Mouse (Mus musculus): Measurements from ENCODE around the gene Tmem189. TPM values are rescaled to one million over a fixed set of nuclear protein-coding genes. Genes with fewer than 3 reads are reported as not detected.

Gene Tmem189
- polyA plus RNA-seq, 1 experiment from 2014 or later, result 40.6 TPM

GRCm38 (mm10) chr2:167722538-167722937 lies 32.9 kb upstream of the Tmem189 start:
- Histone ChIP-seq H3K9me3 (ENCODE audit: control insufficient read depth, low read length) (no peaks in the 10 kb centered on the region), H3K4me2 (ENCODE audit: low read depth, low read length) (no peak overlapping the region), H3K9ac (ENCODE audit: low read depth, low read length) (no peak overlapping the region), H3K36me3 (ENCODE audit: control insufficient read depth, insufficient read depth, low read length) (no peaks in the 10 kb centered on the region), H3K27me3 (replicated peaks; ENCODE audit: control insufficient read depth, insufficient read depth, low read length) (no peaks in the 10 kb centered on the region), H3K27ac (replicated peaks; ENCODE audit: low read depth, low read length) (no peak overlapping the region), H3K4me1 (ENCODE audit: control insufficient read depth, insufficient read depth, low read length) (peaks cover 10% of the 10 kb centered on the region; the same call in 1 of the 2 replicates), H3K4me3 (ENCODE audit: low read depth, low read length) (no peak overlapping the region)
- 64% methylated on average over 5 of the region's 6 CpGs for WGBS
- DNase-seq (ENCODE audit: low spot score) (no peak), ATAC-seq (ENCODE audit: low read depth) (no peak)

GRCm38 (mm10) chr2:167721159-167721882 lies 31.7 kb upstream of the Tmem189 start:
- no peak overlapping the region for H3K9ac ChIP-seq (ENCODE audit: low read depth, low read length)
- H3K4me1 ChIP-seq (ENCODE audit: control insufficient read depth, insufficient read depth, low read length), result no peaks in the 10 kb centered on the region
- DNase-seq (ENCODE audit: low spot score) (no peak), ATAC-seq (ENCODE audit: low read depth) (no peak)
- no peak overlapping the region for H3K4me3 ChIP-seq (ENCODE audit: low read depth, low read length)
- H3K27me3 ChIP-seq (replicated peaks; ENCODE audit: control insufficient read depth, insufficient read depth, low read length), result no peaks in the 10 kb centered on the region
- H3K36me3 ChIP-seq (ENCODE audit: control insufficient read depth, insufficient read depth, low read length), result no peaks in the 10 kb centered on the region
- WGBS, result 81% methylated on average over 11 of the region's 11 CpGs
- H3K9me3 ChIP-seq (ENCODE audit: control insufficient read depth, low read length), result no peaks in the 10 kb centered on the region
- H3K27ac ChIP-seq (replicated peaks; ENCODE audit: low read depth, low read length), result no peak overlapping the region
- no peak overlapping the region for H3K4me2 ChIP-seq (ENCODE audit: low read depth, low read length)

- DNase-seq (ENCODE audit: low spot score) (no peak), ATAC-seq (ENCODE audit: low read depth) (no peak)
- Histone ChIP-seq H3K9ac (ENCODE audit: low read depth, low read length) (no peak overlapping the region), H3K9me3 (ENCODE audit: control insufficient read depth, low read length) (no peaks in the 10 kb centered on the region), H3K27ac (replicated peaks; ENCODE audit: low read depth, low read length) (no peak overlapping the region), H3K4me3 (ENCODE audit: low read depth, low read length) (no peak overlapping the region), H3K4me1 (ENCODE audit: control insufficient read depth, insufficient read depth, low read length) (no peaks in the 10 kb centered on the region), H3K4me2 (ENCODE audit: low read depth, low read length) (no peak overlapping the region), H3K36me3 (ENCODE audit: control insufficient read depth, insufficient read depth, low read length) (no peaks in the 10 kb centered on the region), H3K27me3 (replicated peaks; ENCODE audit: control insufficient read depth, insufficient read depth, low read length) (no peaks in the 10 kb centered on the region)
- WGBS, result 79% methylated on average over 4 of the region's 4 CpGs
Measured at GRCm38 (mm10) chr2:167719520-167719919, 29.9 kb upstream of the Tmem189 start.

GRCm38 (mm10) chr2:167717208-167717607 lies 27.6 kb upstream of the Tmem189 start:
- Histone ChIP-seq H3K4me1 (ENCODE audit: control insufficient read depth, insufficient read depth, low read length) (no peaks in the 10 kb centered on the region), H3K4me2 (ENCODE audit: low read depth, low read length) (no peak overlapping the region), H3K27ac (replicated peaks; ENCODE audit: low read depth, low read length) (no peak overlapping the region), H3K9me3 (ENCODE audit: control insufficient read depth, low read length) (no peaks in the 10 kb centered on the region), H3K27me3 (replicated peaks; ENCODE audit: control insufficient read depth, insufficient read depth, low read length) (no peaks in the 10 kb centered on the region), H3K36me3 (ENCODE audit: control insufficient read depth, insufficient read depth, low read length) (no peaks in the 10 kb centered on the region), H3K4me3 (ENCODE audit: low read depth, low read length) (no peak overlapping the region), H3K9ac (ENCODE audit: low read depth, low read length) (no peak overlapping the region)
- no peak for DNase-seq (ENCODE audit: low spot score)
- WGBS, result 40% methylated on average over 1 of the region's 1 CpGs
- no peak for ATAC-seq (ENCODE audit: low read depth)

GRCm38 (mm10) chr2:167715008-167715407 lies 25.4 kb upstream of the Tmem189 start:
- no peak overlapping the region for H3K27ac ChIP-seq (replicated peaks; ENCODE audit: low read depth, low read length)
- no peak overlapping the region for H3K9ac ChIP-seq (ENCODE audit: low read depth, low read length)
- WGBS, result 61% methylated on average over 6 of the region's 6 CpGs

GRCm38 (mm10) chr2:167714298-167714697 lies 24.7 kb upstream of the Tmem189 start:
- DNase-seq (ENCODE audit: low spot score) (no peak), ATAC-seq (ENCODE audit: low read depth) (no peak)
- Histone ChIP-seq H3K4me2 (ENCODE audit: low read depth, low read length) (no peak overlapping the region), H3K9me3 (ENCODE audit: control insufficient read depth, low read length) (no peaks in the 10 kb centered on the region), H3K36me3 (ENCODE audit: control insufficient read depth, insufficient read depth, low read length) (no peaks in the 10 kb centered on the region), H3K27me3 (replicated peaks; ENCODE audit: control insufficient read depth, insufficient read depth, low read length) (no peaks in the 10 kb centered on the region), H3K4me3 (ENCODE audit: low read depth, low read length) (no peak overlapping the region), H3K4me1 (ENCODE audit: control insufficient read depth, insufficient read depth, low read length) (no peaks in the 10 kb centered on the region), H3K9ac (ENCODE audit: low read depth, low read length) (no peak overlapping the region), H3K27ac (replicated peaks; ENCODE audit: low read depth, low read length) (no peak overlapping the region)
- 92% methylated on average over 6 of the region's 6 CpGs for WGBS

More at GRCm38 (mm10) chr2:167715008-167715407, 25.4 kb upstream of the Tmem189 start:
- no peak overlapping the region for H3K4me3 ChIP-seq (ENCODE audit: low read depth, low read length)
- H3K36me3 ChIP-seq (ENCODE audit: control insufficient read depth, insufficient read depth, low read length), result no peaks in the 10 kb centered on the region
- no peaks in the 10 kb centered on the region for H3K4me1 ChIP-seq (ENCODE audit: control insufficient read depth, insufficient read depth, low read length)
- no peak for ATAC-seq (ENCODE audit: low read depth)
- no peak overlapping the region for H3K4me2 ChIP-seq (ENCODE audit: low read depth, low read length)
- no peak for DNase-seq (ENCODE audit: low spot score)
- no peaks in the 10 kb centered on the region for H3K27me3 ChIP-seq (replicated peaks; ENCODE audit: control insufficient read depth, insufficient read depth, low read length)
- no peaks in the 10 kb centered on the region for H3K9me3 ChIP-seq (ENCODE audit: control insufficient read depth, low read length)

GRCm38 (mm10) chr2:167712872-167713821 lies 23.5 kb upstream of the Tmem189 start:
- DNase-seq (ENCODE audit: low spot score) (peak; percentile 52), ATAC-seq (ENCODE audit: low read depth) (no peak)
- Histone ChIP-seq H3K27ac (replicated peaks; ENCODE audit: low read depth, low read length) (no peak overlapping the region), H3K4me3 (ENCODE audit: low read depth, low read length) (no peak overlapping the region), H3K27me3 (replicated peaks; ENCODE audit: control insufficient read depth, insufficient read depth, low read length) (no peaks in the 10 kb centered on the region), H3K9ac (ENCODE audit: low read depth, low read length) (no peak overlapping the region), H3K4me1 (ENCODE audit: control insufficient read depth, insufficient read depth, low read length) (no peaks in the 10 kb centered on the region), H3K9me3 (ENCODE audit: control insufficient read depth, low read length) (no peaks in the 10 kb centered on the region), H3K4me2 (ENCODE audit: low read depth, low read length) (no peak overlapping the region), H3K36me3 (ENCODE audit: control insufficient read depth, insufficient read depth, low read length) (no peaks in the 10 kb centered on the region)
- 59% methylated on average over 18 of the region's 23 CpGs for WGBS

GRCm38 (mm10) chr2:167710574-167710973 lies 21.0 kb upstream of the Tmem189 start:
- no peak overlapping the region for H3K9ac ChIP-seq (ENCODE audit: low read depth, low read length)
- 67% methylated on average over 6 of the region's 6 CpGs for WGBS

More at GRCm38 (mm10) chr2:167710574-167710973, 21.0 kb upstream of the Tmem189 start:
- Histone ChIP-seq H3K27ac (replicated peaks; ENCODE audit: low read depth, low read length) (no peak overlapping the region), H3K4me1 (ENCODE audit: control insufficient read depth, insufficient read depth, low read length) (0 out of 2 replicates have a peak, but pooled peaks cover 2% of the 10 kb centered on the region), H3K4me2 (ENCODE audit: low read depth, low read length) (no peak overlapping the region), H3K9me3 (ENCODE audit: control insufficient read depth, low read length) (no peaks in the 10 kb centered on the region), H3K4me3 (ENCODE audit: low read depth, low read length) (no peak overlapping the region), H3K27me3 (replicated peaks; ENCODE audit: control insufficient read depth, insufficient read depth, low read length) (no peaks in the 10 kb centered on the region), H3K36me3 (ENCODE audit: control insufficient read depth, insufficient read depth, low read length) (no peaks in the 10 kb centered on the region)
- no peak for ATAC-seq (ENCODE audit: low read depth)
- no peak for DNase-seq (ENCODE audit: low spot score)
